Mouse (Mus musculus): ENCODE data around the gene 4921536K21Rik. TPM values are rescaled to one million over a fixed set of nuclear protein-coding genes. Genes with fewer than 3 reads are reported as not detected.

Gene 4921536K21Rik
- polyA plus RNA-seq, 1 experiment from 2014 or later: 0.54 TPM

DNA sequence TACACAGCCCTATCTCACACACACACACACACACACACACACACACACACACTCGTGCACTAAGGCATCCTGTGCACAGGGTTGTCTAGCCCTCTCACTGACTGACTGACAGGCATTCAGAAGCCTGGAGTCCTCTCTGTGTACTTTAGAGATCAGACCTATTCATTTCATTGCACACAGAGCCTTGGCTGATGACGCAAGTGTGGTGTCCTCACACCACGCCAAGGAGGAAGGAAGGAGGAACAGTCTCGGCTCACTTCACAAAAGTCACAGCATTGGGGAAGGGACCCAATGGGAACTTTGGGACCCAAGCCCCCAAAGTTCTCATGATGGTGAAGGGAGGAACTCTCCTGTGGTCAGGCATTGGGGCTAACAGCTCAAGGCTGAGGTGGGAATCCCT is 35.1 kb upstream of the 4921536K21Rik start:
- Histone ChIP-seq H3K4me3 (replicated peaks; ENCODE audit: low read length) (no peak overlapping the region), H3K4me2 (ENCODE audit: low read length) (no peak overlapping the region), H3K9ac (replicated peaks; ENCODE audit: low read depth, low read length) (no peak overlapping the region), H3K9me3 (ENCODE audit: control insufficient read depth, low read length) (no peaks in the 10 kb centered on the region), H3K27me3 (replicated peaks; ENCODE audit: control insufficient read depth, insufficient read depth, low read length) (0 out of 2 replicates have a peak, but pooled peaks cover 3% of the 10 kb centered on the region), H3K4me1 (replicated peaks; ENCODE audit: control insufficient read depth, insufficient read depth, low read length) (peaks cover 13% of the 10 kb centered on the region), H3K36me3 (ENCODE audit: control insufficient read depth, insufficient read depth) (no peaks in the 10 kb centered on the region), H3K27ac (ENCODE audit: low read length) (no peak overlapping the region)
- 82% methylated on average over 4 of the region's 4 CpGs for WGBS
- ATAC-seq: no peak

DNA sequence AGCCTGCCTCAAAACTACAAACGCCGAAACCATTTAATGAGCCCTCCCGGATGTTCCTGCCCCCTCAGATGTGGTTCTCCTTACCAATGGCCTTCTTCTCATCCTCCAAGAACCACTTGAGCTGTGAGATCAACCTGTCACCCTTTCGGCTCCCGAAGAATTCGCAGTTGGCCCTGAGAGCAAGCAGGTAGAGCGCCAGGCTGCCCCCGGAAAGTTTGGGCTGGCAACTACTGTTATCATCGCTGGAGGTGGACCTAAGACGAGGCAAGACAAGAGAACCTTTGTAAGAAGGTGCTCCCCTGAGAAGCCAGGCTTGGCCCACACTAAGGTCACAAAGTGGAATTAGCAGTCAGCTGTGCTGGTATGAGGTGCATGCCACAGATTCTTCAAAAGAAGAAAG is 31.0 kb upstream of the 4921536K21Rik start:
- Histone ChIP-seq H3K36me3 (ENCODE audit: control insufficient read depth, insufficient read depth) (no peaks in the 10 kb centered on the region), H3K9ac (replicated peaks; ENCODE audit: low read depth, low read length) (no peak overlapping the region), H3K27ac (ENCODE audit: low read length) (no peak overlapping the region), H3K27me3 (replicated peaks; ENCODE audit: control insufficient read depth, insufficient read depth, low read length) (no peaks in the 10 kb centered on the region), H3K9me3 (ENCODE audit: control insufficient read depth, low read length) (no peaks in the 10 kb centered on the region), H3K4me2 (ENCODE audit: low read length) (no peak overlapping the region), H3K4me3 (replicated peaks; ENCODE audit: low read length) (no peak overlapping the region), H3K4me1 (replicated peaks; ENCODE audit: control insufficient read depth, insufficient read depth, low read length) (peaks cover under 1% of the 10 kb centered on the region)
- no peak for ATAC-seq
- 92% methylated on average over 10 of the region's 10 CpGs for WGBS

DNA sequence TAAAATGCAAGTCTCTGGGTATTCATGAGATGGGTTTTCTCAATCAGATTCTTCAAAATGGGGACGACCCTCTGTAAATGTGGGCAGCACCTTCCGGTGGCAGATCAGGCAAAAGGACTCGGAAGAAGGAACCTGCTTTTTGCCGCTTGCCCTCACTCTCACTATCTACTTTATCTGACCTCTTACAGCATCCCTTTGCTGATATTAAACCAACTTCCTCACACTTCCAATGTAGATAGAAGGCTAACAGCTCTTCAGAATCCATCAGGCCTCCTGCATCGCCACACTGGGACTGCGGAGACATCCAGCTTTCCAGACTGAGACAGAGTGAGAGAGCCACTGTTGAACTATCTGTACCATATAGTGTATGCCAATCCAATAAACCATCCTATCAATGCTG is 27.8 kb upstream of the 4921536K21Rik start:
- no peaks in the 10 kb centered on the region for H3K4me1 ChIP-seq (replicated peaks; ENCODE audit: control insufficient read depth, insufficient read depth, low read length)
- H3K9me3 ChIP-seq (ENCODE audit: control insufficient read depth, low read length): no peaks in the 10 kb centered on the region
- H3K4me3 ChIP-seq (replicated peaks; ENCODE audit: low read length): no peak overlapping the region
- no peaks in the 10 kb centered on the region for H3K36me3 ChIP-seq (ENCODE audit: control insufficient read depth, insufficient read depth)
- H3K27me3 ChIP-seq (replicated peaks; ENCODE audit: control insufficient read depth, insufficient read depth, low read length): no peaks in the 10 kb centered on the region
- no peak overlapping the region for H3K27ac ChIP-seq (ENCODE audit: low read length)
- no peak overlapping the region for H3K4me2 ChIP-seq (ENCODE audit: low read length)
- WGBS: 96% methylated on average over 6 of the region's 6 CpGs
- no peak overlapping the region for H3K9ac ChIP-seq (replicated peaks; ENCODE audit: low read depth, low read length)
- ATAC-seq: no peak

DNA sequence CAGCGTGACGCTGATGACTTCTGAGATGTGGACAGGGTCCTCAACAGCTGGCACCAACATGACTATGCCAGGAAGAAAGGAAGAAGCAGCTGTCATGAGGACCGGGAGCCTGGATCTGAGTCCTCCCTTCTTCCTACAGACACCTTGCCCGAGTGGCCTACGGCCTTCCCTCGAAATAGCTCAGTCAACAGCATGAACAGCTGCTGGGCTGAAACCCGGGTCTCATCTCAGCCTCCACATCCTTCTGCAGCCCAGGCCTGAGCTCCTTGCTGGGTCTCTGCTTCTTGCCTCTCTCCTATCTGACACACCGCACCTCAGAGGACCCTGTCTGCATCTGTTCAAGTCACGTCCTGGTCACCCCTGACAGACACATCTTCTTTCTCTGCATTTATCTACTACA is 27.2 kb upstream of the 4921536K21Rik start:
- no peak overlapping the region for H3K4me3 ChIP-seq (replicated peaks; ENCODE audit: low read length)
- no peak overlapping the region for H3K4me2 ChIP-seq (ENCODE audit: low read length)
- H3K27me3 ChIP-seq (replicated peaks; ENCODE audit: control insufficient read depth, insufficient read depth, low read length): no peaks in the 10 kb centered on the region
- H3K27ac ChIP-seq (ENCODE audit: low read length): no peak overlapping the region
- no peaks in the 10 kb centered on the region for H3K36me3 ChIP-seq (ENCODE audit: control insufficient read depth, insufficient read depth)
- no peaks in the 10 kb centered on the region for H3K4me1 ChIP-seq (replicated peaks; ENCODE audit: control insufficient read depth, insufficient read depth, low read length)
- H3K9me3 ChIP-seq (ENCODE audit: control insufficient read depth, low read length): no peaks in the 10 kb centered on the region
- 94% methylated on average over 9 of the region's 9 CpGs for WGBS
- H3K9ac ChIP-seq (replicated peaks; ENCODE audit: low read depth, low read length): no peak overlapping the region
- no peak for ATAC-seq

DNA sequence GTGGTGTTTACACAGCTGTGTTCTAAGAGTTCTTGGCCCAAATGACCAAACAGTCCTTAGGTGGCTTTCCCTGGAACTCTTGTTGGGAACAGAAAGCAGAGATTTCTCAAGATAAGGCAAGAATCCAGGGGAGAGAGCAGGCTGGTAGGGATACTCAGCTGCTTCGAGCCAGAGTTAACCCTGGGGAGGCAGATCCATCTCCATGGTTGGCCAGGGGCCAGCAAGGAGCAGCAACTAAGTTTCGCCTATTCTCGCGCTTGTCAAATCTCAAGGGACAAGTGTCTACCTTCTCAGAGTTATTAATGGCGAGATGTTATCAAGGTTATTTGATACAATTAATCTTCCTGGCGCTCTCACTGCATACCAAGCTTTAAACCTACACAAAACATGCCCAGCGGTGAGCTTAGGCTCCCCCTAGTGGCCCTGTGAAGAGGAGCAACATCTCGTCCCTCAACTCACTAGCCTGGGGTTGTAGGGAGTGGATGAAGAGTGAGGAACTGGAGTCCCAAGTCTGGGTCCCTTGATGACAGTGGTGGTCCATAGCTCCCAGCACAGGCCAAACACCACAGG is 26.5 kb upstream of the 4921536K21Rik start:
- Histone ChIP-seq H3K36me3 (ENCODE audit: control insufficient read depth, insufficient read depth) (no peaks in the 10 kb centered on the region), H3K27ac (ENCODE audit: low read length) (no peak overlapping the region), H3K27me3 (replicated peaks; ENCODE audit: control insufficient read depth, insufficient read depth, low read length) (no peaks in the 10 kb centered on the region), H3K4me3 (replicated peaks; ENCODE audit: low read length) (no peak overlapping the region), H3K9me3 (ENCODE audit: control insufficient read depth, low read length) (no peaks in the 10 kb centered on the region), H3K4me2 (ENCODE audit: low read length) (no peak overlapping the region), H3K9ac (replicated peaks; ENCODE audit: low read depth, low read length) (no peak overlapping the region), H3K4me1 (replicated peaks; ENCODE audit: control insufficient read depth, insufficient read depth, low read length) (no peaks in the 10 kb centered on the region)
- peak; percentile 52; the same call in 1 of the 2 replicates for ATAC-seq
- 21% methylated on average over 8 of the region's 8 CpGs for WGBS

DNA sequence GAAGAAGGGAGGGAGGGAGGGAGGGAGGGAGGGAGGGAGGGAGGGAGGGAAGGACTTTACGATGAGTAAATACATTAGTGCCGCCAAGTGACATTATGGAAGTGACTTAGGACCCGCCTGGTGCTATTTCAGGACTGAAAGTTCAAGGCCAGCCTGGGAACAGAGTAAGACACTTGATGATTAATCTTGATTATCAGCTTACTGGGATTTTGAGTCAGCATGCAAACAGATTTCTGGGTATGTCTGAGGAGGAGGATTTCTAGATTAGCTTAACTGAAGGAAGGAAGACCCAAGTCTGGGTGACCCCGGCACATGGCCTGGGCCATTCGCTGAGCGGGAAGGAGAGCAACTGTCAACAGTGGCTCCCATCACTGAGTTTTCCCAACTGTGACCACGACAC is 25.6 kb upstream of the 4921536K21Rik start:
- no peak overlapping the region for H3K27ac ChIP-seq (ENCODE audit: low read length)
- no peak overlapping the region for H3K4me3 ChIP-seq (replicated peaks; ENCODE audit: low read length)
- no peak for ATAC-seq
- WGBS: 88% methylated on average over 7 of the region's 7 CpGs
- H3K9ac ChIP-seq (replicated peaks; ENCODE audit: low read depth, low read length): no peak overlapping the region
- H3K4me1 ChIP-seq (replicated peaks; ENCODE audit: control insufficient read depth, insufficient read depth, low read length): no peaks in the 10 kb centered on the region
- H3K27me3 ChIP-seq (replicated peaks; ENCODE audit: control insufficient read depth, insufficient read depth, low read length): no peaks in the 10 kb centered on the region
- H3K4me2 ChIP-seq (ENCODE audit: low read length): no peak overlapping the region
- no peaks in the 10 kb centered on the region for H3K36me3 ChIP-seq (ENCODE audit: control insufficient read depth, insufficient read depth)
- no peaks in the 10 kb centered on the region for H3K9me3 ChIP-seq (ENCODE audit: control insufficient read depth, low read length)

DNA sequence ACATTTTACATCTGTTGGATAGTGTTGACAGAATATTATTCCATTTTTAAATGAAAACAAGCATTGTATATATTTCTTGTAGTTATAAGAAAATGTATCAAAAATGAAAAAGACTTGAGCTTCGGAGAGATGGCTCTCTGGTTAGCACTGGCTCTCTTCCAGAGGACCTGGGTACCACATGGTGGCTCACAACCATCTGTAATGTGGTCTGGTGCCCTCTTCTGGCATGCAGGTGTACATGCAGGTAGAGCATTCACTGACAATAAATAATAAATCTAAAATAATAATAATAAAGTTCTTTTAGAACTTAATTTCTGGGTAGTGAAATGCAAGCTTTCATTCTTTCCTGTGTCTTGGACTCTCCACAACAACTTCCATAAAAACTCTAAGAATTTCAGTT is 23.8 kb upstream of the 4921536K21Rik start:
- H3K4me3 ChIP-seq (replicated peaks; ENCODE audit: low read length): no peak overlapping the region
- ATAC-seq: no peak
- peaks cover 2% of the 10 kb centered on the region; the same call in 1 of the 2 replicates for H3K4me1 ChIP-seq (replicated peaks; ENCODE audit: control insufficient read depth, insufficient read depth, low read length)

DNA sequence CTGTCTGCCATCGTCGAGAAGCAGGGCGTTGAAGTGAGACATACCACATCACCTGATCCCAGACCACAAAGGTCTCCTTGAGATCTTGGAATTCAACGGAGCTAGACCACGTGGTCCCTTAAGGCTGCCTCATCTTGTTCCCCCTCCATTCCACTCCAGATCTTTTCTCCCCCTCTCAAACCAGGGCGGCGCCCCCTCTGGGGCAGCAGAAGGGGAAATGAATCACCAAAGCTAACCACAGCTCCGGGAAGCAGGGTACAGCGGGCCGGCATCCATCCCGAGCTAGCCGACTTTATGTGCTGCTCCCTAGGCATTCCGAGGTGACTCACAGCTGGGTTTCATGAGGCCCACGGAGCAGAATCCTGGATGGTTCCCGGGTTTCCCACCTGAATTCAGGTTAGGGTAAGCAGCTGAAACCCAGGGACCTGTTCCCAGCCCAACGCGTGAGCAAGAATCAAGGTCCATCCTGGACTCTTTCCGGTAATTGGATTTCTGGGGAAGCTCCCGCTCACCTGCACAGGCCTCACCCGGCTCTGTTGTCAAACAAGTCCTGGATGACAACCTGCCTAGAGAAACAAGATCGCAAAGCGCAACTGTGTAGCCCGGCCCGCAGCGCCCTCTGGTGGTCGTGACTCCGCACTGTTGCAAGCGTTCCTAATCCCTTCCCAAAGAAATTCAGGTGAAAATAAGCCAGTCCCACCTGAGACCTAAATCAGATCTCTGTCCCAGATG is 19.4 kb upstream of the 4921536K21Rik start, which contains the start of gene Slc35e4:
TSS of gene Slc35e4 (minus strand) at position 556 of the 732 bp plus-strand sequence.
- peak; percentile 66 for ATAC-seq
- H3K4me1 ChIP-seq (replicated peaks; ENCODE audit: control insufficient read depth, insufficient read depth, low read length): peaks cover 38% of the 10 kb centered on the region
- peak within 1 kb of the TSS; percentile 74 for H3K4me3 ChIP-seq (replicated peaks; ENCODE audit: low read length)
- H3K27me3 ChIP-seq (replicated peaks; ENCODE audit: control insufficient read depth, insufficient read depth, low read length): no peaks in the 10 kb centered on the region
- no peaks in the 10 kb centered on the region for H3K36me3 ChIP-seq (ENCODE audit: control insufficient read depth, insufficient read depth)
- H3K27ac ChIP-seq (ENCODE audit: low read length): peak within 1 kb of the TSS; percentile 81
- H3K9me3 ChIP-seq (ENCODE audit: control insufficient read depth, low read length): no peaks in the 10 kb centered on the region
- 0% methylated on average over 27 of the region's 28 CpGs for WGBS
- H3K9ac ChIP-seq (replicated peaks; ENCODE audit: low read depth, low read length): peak within 1 kb of the TSS; percentile 81
- H3K4me2 ChIP-seq (ENCODE audit: low read length): peak within 1 kb of the TSS; percentile 97

More for the DNA sequence above, 23.8 kb upstream of the 4921536K21Rik start:
- Histone ChIP-seq H3K36me3 (ENCODE audit: control insufficient read depth, insufficient read depth) (no peaks in the 10 kb centered on the region), H3K27ac (ENCODE audit: low read length) (no peak overlapping the region), H3K27me3 (replicated peaks; ENCODE audit: control insufficient read depth, insufficient read depth, low read length) (no peaks in the 10 kb centered on the region), H3K4me2 (ENCODE audit: low read length) (no peak overlapping the region), H3K9ac (replicated peaks; ENCODE audit: low read depth, low read length) (no peak overlapping the region), H3K9me3 (ENCODE audit: control insufficient read depth, low read length) (no peaks in the 10 kb centered on the region)
- WGBS: 42% methylated on average over 1 of the region's 1 CpGs

DNA sequence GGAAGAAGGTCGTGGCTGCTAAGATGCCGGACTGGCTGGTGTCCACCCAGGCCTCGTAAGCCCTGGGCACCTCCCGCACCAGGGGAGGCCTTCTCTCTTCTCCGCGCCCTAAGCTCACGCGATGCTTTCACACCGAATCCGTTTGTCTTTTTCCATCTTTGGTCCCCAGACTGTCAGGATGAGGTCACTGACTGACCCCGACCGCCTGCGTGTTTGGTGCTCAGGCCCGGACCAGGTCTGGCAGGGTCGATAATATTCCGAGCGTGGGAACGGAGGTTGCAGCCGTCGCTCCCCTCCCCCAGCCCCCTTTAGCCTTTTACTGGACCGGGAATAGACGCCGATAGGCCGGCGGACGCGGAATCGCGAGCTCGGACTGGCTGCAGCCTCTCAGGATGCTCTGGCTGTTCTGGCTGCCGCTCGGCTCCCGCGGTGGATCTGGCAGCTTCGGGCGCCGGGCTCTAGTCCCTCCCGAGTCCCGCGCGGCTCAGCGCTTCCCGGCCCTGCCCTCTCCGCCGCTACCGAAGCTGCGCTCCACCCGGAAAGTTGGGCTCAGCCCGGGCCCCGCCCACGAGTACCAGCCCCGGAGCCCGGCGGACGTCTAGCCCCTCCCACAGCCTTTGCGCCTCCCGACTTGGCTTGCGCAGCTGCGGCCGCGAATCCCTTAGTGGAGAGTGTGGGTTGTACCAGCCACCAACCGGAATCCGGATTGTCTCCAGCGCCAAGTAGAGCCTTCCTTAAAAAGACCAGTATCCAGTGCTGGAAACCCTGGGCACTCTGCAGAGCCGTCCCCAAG is 18.6 kb upstream of the 4921536K21Rik start:
- Histone ChIP-seq H3K9me3 (ENCODE audit: control insufficient read depth, low read length) (no peaks in the 10 kb centered on the region), H3K27me3 (replicated peaks; ENCODE audit: control insufficient read depth, insufficient read depth, low read length) (no peaks in the 10 kb centered on the region), H3K4me2 (ENCODE audit: low read length) (peak overlapping the region; percentile 97), H3K4me3 (replicated peaks; ENCODE audit: low read length) (peak overlapping the region; percentile 74), H3K9ac (replicated peaks; ENCODE audit: low read depth, low read length) (peak overlapping the region; percentile 81), H3K27ac (ENCODE audit: low read length) (peak overlapping the region; percentile 81), H3K36me3 (ENCODE audit: control insufficient read depth, insufficient read depth) (no peaks in the 10 kb centered on the region), H3K4me1 (replicated peaks; ENCODE audit: control insufficient read depth, insufficient read depth, low read length) (peaks cover 38% of the 10 kb centered on the region)
- under 1% methylated on average over 65 of the region's 65 CpGs for WGBS
- peak; percentile 91 for ATAC-seq

Measured in forebrain, embryonic 16.5 days (tissue).